Mouse (Mus musculus) forebrain, embryonic 11.5 days (tissue): Measurements from ENCODE around the gene Dkc1. TPM values are rescaled to one million over a fixed set of nuclear protein-coding genes. Genes with fewer than 3 reads are reported as not detected.
"Not testable (repeated sequence)": the region's sequence is repeated elsewhere in the genome, so short reads cannot be mapped to it uniquely, and the experiment has no call there.

Experiments
- ATAC-seq: fragments of 200-750 bp; cut with Nextera tagmentation; replicated peaks from 2 replicates; pipeline ENCODE4 v1.8.0; 2017; ENCODE audit warnings: moderate TSS enrichment; ENCODE audit not compliant: low FRiP score
- DNase-seq: peaks from one replicate; pipeline ENCODE4 v3.0.0-alpha.2; 2017; ENCODE audit warnings: low spot score
- H3K27ac ChIP-seq: fragments of 300-500 bp; sonication (generic); 2 replicates; pipeline ENCODE4 v1.5.1; 2014; ENCODE audit warnings: low read depth, low read length
- H3K27me3 ChIP-seq: fragments of 300-500 bp; sonication (generic); 2 replicates; pipeline ENCODE4 v1.6.1; 2014; ENCODE audit warnings: mild to moderate bottlenecking, low read length, mixed read lengths; ENCODE audit not compliant: control insufficient read depth, insufficient read depth
- H3K36me3 ChIP-seq: fragments of 300-500 bp; sonication (generic); 2 replicates; pipeline ENCODE4 v1.6.1; 2014; ENCODE audit warnings: mild to moderate bottlenecking, low read length, moderate library complexity, mixed read lengths; ENCODE audit not compliant: control insufficient read depth, insufficient read depth
- H3K4me1 ChIP-seq: fragments of 300-500 bp; sonication (generic); replicated peaks from 2 replicates; pipeline ENCODE4 v1.6.1; 2014; ENCODE audit warnings: low read length, mixed read lengths; ENCODE audit not compliant: control insufficient read depth, insufficient read depth
- H3K4me2 ChIP-seq: fragments of 300-500 bp; sonication (generic); 2 replicates; pipeline ENCODE4 v1.6.1; 2014; ENCODE audit warnings: low read depth, mild to moderate bottlenecking, low read length, moderate library complexity, mixed read lengths; ENCODE audit not compliant: severe bottlenecking
- H3K4me3 ChIP-seq: fragments of 300-500 bp; sonication (generic); 2 replicates; pipeline ENCODE4 v1.5.1; 2014; ENCODE audit warnings: low read depth, low read length
- H3K9ac ChIP-seq: fragments of 300-500 bp; sonication (generic); 2 replicates; pipeline ENCODE4 v1.6.1; 2014; ENCODE audit warnings: low read length
- H3K9me3 ChIP-seq: fragments of 300-500 bp; sonication (generic); 2 replicates; pipeline ENCODE4 v1.6.1; 2016; ENCODE audit warnings: low read length, mixed read lengths; ENCODE audit not compliant: control insufficient read depth
- WGBS: fragments of 180-500 bp; shearing (Covaris S2); extraction: QIAGEN DNeasy Blood & Tissue Kit; methylation state at CpG from one replicate; pipeline ENCODE4 v1.1.7; 2014; 5-methylcytosine and 5-hydroxymethylcytosine counted together
- polyA plus RNA-seq: library from polyadenylated mRNA; unstranded; fragments of >200 nt; fragmentation: Nextera tagmentation; extraction: Ambion mirVana; gene quantifications from 2 replicates; pipeline ENCODE4 v1.2.1, GENCODE M21; 2014

Dkc1 gene
- polyA plus RNA-seq, 1 experiment from 2014 or later, result 163 TPM

DNA sequence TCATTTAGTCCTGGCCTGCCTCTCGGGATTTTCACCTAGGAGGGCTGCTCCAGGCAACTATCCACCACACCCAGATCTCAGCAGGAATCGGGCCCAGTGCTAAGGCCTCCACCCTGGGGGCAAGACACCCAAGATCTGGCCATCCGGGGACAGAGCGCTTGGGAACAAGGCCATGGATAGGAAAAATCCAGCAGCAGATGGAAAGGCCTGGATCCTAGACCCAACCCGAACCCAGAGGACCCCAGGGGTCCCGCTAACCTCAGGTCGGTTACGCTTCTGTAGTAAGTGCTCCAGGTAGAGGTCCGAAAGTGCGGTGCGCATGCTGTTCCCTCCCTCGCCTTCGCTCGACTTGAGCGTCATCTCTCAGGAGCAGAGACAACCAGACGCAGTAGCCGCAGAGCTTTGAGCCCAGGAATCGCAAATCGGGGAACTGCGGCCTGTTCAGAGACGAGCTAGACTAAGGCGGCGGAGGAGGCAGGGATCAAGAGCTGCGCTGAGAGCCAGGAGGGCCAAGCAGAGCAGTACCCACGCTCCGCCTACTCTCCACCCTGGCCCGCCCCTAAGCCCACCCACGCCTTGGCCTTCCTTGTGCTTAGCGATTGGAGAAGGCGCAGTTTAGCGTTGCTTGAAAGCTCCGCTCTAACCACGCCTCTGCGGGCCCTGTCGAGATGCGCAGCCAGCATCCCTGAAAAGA is 35.0 kb downstream of the Dkc1 start, which contains the start of gene Mpp1:
Gene Mpp1, minus strand, starts transcription at position 550 of the 694 bp plus-strand sequence.
- Histone ChIP-seq H3K27me3 (no peaks in the 10 kb centered on the region), H3K36me3 (no peaks in the 10 kb centered on the region), H3K9ac (peak within 1 kb of the TSS; percentile 60), H3K9me3 (no peaks in the 10 kb centered on the region), H3K4me2 (peak within 1 kb of the TSS; percentile 51), H3K4me1 (no peaks in the 10 kb centered on the region), H3K4me3 (peak within 1 kb of the TSS; percentile 43), H3K27ac (no peak within 1 kb of the TSS)
- DNase-seq (peak; percentile 88), ATAC-seq (peak; percentile 100)
- WGBS, result 14% methylated on average over 35 of the region's 36 CpGs

GRCm38 (mm10) chrX:75136938-75137337 is 41.3 kb downstream of the Dkc1 start:
- DNase-seq (no peak), ATAC-seq (no peak)
- Histone ChIP-seq H3K27me3 (no peaks in the 10 kb centered on the region), H3K9ac (no peak overlapping the region), H3K27ac (no peak overlapping the region), H3K4me3 (no peak overlapping the region), H3K9me3 (no peaks in the 10 kb centered on the region), H3K36me3 (no peaks in the 10 kb centered on the region), H3K4me1 (no peaks in the 10 kb centered on the region), H3K4me2 (no peak overlapping the region)

DNA sequence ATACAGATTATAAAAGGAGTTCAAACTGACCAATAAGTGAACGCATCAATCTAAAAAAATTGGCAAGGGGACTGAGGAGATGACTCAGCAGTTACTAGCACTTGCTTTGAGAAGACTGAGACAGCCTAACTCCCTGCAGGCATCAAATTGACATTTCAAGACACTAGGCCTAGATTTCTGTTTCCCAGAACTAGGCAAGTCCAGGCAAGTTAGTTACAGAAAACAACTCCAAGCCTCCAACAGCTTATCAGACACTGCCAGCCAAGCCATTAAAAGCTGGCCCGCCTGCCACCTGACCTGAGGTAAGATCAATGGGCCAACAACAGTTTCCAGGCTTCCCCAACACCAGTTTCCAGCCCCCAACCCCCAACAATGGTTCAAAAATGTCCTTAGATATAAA is 42.1 kb downstream of the Dkc1 start:
- no peak for DNase-seq

GRCm38 (mm10) chrX:75138182-75138581 is 42.5 kb downstream of the Dkc1 start:
- Histone ChIP-seq H3K9me3 (no peaks in the 10 kb centered on the region), H3K4me2 (no peak overlapping the region), H3K27me3 (no peaks in the 10 kb centered on the region), H3K36me3 (no peaks in the 10 kb centered on the region), H3K4me3 (no peak overlapping the region), H3K4me1 (no peaks in the 10 kb centered on the region), H3K27ac (no peak overlapping the region), H3K9ac (no peak overlapping the region)
- 94% methylated on average over 2 of the region's 2 CpGs for WGBS
- ATAC-seq (no peak), DNase-seq (no peak)

More for the DNA sequence above, 42.1 kb downstream of the Dkc1 start:
- WGBS, result 88% methylated on average over 2 of the region's 2 CpGs
- Histone ChIP-seq H3K27ac (no peak overlapping the region), H3K4me3 (no peak overlapping the region), H3K4me1 (no peaks in the 10 kb centered on the region), H3K27me3 (no peaks in the 10 kb centered on the region), H3K36me3 (no peaks in the 10 kb centered on the region), H3K9me3 (no peaks in the 10 kb centered on the region), H3K9ac (no peak overlapping the region), H3K4me2 (no peak overlapping the region)
- no peak for ATAC-seq

DNA sequence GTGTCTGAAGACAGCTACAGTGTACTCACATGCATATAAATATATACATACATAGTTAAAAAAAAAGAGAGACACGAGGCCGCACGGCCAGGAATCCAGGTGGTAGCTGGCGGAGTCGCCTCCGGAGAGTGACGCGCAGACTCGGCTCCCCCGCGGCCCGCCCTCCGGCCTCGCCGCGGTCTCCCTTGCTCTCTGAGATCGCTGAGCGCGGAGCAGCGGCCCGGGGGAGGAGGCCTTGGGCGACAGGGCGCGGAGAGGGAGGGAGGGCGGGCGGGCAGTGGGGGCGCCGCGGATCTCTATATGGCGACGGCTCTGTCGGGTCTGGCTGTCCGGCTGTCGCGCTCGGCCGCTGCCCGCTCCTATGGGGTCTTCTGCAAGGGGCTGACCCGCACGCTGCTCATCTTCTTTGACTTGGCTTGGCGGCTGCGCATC is 47.5 kb downstream of the Dkc1 start:
- not testable (repeated sequence) for H3K36me3 ChIP-seq, H3K9me3 ChIP-seq, H3K27me3 ChIP-seq, H3K27ac ChIP-seq, H3K4me1 ChIP-seq, H3K9ac ChIP-seq
- 18% methylated on average over 27 of the region's 42 CpGs for WGBS
- ATAC-seq (peak; percentile 36), DNase-seq (peak; percentile 51)
- Histone ChIP-seq H3K4me2 (peak overlapping the region; percentile 44; the same call in 1 of the 2 replicates), H3K4me3 (peak overlapping the region; percentile 29; the same call in 1 of the 2 replicates)

DNA sequence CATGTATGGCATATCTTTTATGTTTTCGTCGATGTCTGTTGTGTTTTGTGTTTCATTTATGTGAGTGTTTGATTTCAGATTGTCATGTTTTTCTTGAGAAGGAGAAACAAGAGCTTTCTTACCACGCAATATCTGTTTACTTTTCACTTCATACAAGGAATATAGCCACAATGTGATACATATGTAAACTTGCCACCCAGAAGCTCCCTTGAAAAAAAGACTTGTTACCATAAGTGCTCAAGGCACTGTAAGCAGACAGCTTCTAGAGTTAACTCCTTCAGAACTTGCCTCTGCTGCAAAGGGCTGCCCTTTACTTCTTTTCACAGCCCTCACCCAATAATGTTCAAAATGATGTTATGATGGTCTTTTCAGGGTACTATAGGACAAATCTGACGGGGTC is 52.8 kb downstream of the Dkc1 start:
- no peak overlapping the region for H3K4me3 ChIP-seq
- no peaks in the 10 kb centered on the region for H3K27me3 ChIP-seq
- 87% methylated on average over 4 of the region's 4 CpGs for WGBS
- H3K9ac ChIP-seq, result no peak overlapping the region
- no peaks in the 10 kb centered on the region for H3K9me3 ChIP-seq
- DNase-seq (no peak), ATAC-seq (no peak)
- H3K27ac ChIP-seq, result no peak overlapping the region
- H3K4me2 ChIP-seq, result no peak overlapping the region
- H3K36me3 ChIP-seq, result no peaks in the 10 kb centered on the region
- no peaks in the 10 kb centered on the region for H3K4me1 ChIP-seq

- no peak overlapping the region for H3K4me2 ChIP-seq
- H3K9ac ChIP-seq, result no peak overlapping the region
- WGBS, result 84% methylated on average over 2 of the region's 2 CpGs
- ATAC-seq (no peak), DNase-seq (no peak)
- H3K27ac ChIP-seq, result no peak overlapping the region
- H3K4me1 ChIP-seq, result no peaks in the 10 kb centered on the region
- H3K9me3 ChIP-seq, result no peaks in the 10 kb centered on the region
- no peaks in the 10 kb centered on the region for H3K27me3 ChIP-seq
- no peak overlapping the region for H3K4me3 ChIP-seq
- no peaks in the 10 kb centered on the region for H3K36me3 ChIP-seq
Observed at GRCm38 (mm10) chrX:75150304-75150703, 54.6 kb downstream of the Dkc1 start.

- Histone ChIP-seq H3K27ac (no peak overlapping the region), H3K4me3 (no peak overlapping the region), H3K4me1 (no peaks in the 10 kb centered on the region), H3K9me3 (no peaks in the 10 kb centered on the region), H3K27me3 (no peaks in the 10 kb centered on the region), H3K4me2 (no peak overlapping the region), H3K36me3 (no peaks in the 10 kb centered on the region), H3K9ac (no peak overlapping the region)
- no peak for ATAC-seq
- 61% methylated on average over 1 of the region's 1 CpGs for WGBS
- DNase-seq, result no peak
Observed at GRCm38 (mm10) chrX:75152249-75152648, 56.6 kb downstream of the Dkc1 start.
